ENCODE assay signal across 26 mouse cellular contexts in the genomic region with DNA sequence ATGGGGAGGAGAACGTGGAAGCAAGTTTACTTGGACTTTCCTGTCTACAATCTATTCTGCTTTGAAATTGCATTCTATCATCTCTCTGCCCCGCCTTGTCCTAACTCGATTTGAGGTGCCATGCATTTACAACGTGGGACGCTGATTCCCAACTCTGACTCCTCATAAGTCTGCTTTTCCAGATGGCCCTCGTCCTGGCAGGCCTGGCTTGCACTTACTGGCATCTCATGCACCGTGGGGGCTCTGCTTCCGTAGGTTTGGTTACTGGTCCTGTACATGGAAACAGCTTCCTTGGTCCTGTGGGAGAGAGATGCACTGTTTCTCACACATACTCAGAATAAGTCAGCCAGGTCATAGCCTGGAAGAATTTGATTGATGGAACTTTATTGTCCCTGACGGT. TPM values are rescaled to one million over a fixed set of nuclear protein-coding genes. Genes with fewer than 3 reads are reported as not detected.
"Had no signal": no experiment of that assay in that cellular context is flagged by ENCODE, and none has a peak within 500 bp of the region (broad histone marks: within the 10 kb centered on the region; RNA-seq: fewer than 3 reads in every experiment).

No protein-coding gene starts in this region.

- H3K9me3 ChIP-seq: liver, embryonic 13.5 days; liver, embryonic 15.5 days; lung, embryonic 15.5 days; megakaryocyte, embryonic 14.5 days; midbrain, embryonic 13.5 days; midbrain, embryonic 15.5 days; neural tube, embryonic 13.5 days had no signal

- ATAC-seq: liver, postnatal 0 days; lung, postnatal 0 days; midbrain, embryonic 13.5 days; midbrain, embryonic 15.5 days had no signal

- DNase-seq: liver, embryonic 13.5 days; liver, postnatal 0 days; lung, adult 2 months; lung, postnatal 14 days; lung, postnatal 36 days; retina, postnatal 1 day; right cerebral cortex, adult 18-20 months; right cerebral cortex, postnatal 25 days; right cerebral cortex, postnatal 4 days; spleen, adult 18-20 months; thymus, adult 18-20 months; thymus, postnatal 14 days; thymus, postnatal 36 days had no signal

- H3K27me3 ChIP-seq: midbrain, embryonic 15.5 days had no signal

- H3K9ac ChIP-seq: liver, embryonic 13.5 days; liver, embryonic 15.5 days; liver, postnatal 0 days; lung, embryonic 15.5 days; midbrain, embryonic 13.5 days; midbrain, embryonic 15.5 days had no signal

- H3K4me3 ChIP-seq: liver, embryonic 13.5 days; liver, embryonic 15.5 days; lung, embryonic 15.5 days; midbrain, embryonic 13.5 days; midbrain, embryonic 15.5 days; myocyte; neural tube, embryonic 13.5 days had no signal

- H3K27ac ChIP-seq: liver, embryonic 13.5 days; liver, embryonic 15.5 days; lung, embryonic 15.5 days; macrophage; midbrain, embryonic 13.5 days; midbrain, embryonic 15.5 days; neural tube, embryonic 13.5 days had no signal

- H3K4me2 ChIP-seq: liver, embryonic 13.5 days; liver, embryonic 15.5 days; midbrain, embryonic 11.5 days; midbrain, embryonic 13.5 days; midbrain, embryonic 15.5 days had no signal

RNA-seq across cellular contexts. Expression of a gene that starts 1.2 kb away (rescaled TPM):
- total RNA-seq: megakaryocyte progenitor cell, adult 5-6 weeks; neutrophil, adult 5-6 weeks had no signal
- polyA plus RNA-seq: liver, embryonic 13.5 days; liver, embryonic 15.5 days; liver, postnatal 0 days; macrophage; small intestine, adult 2 months had no signal

RNA-seq across cellular contexts. Expression of a gene that starts 18.3 kb away (rescaled TPM):
- total RNA-seq: neutrophil, adult 5-6 weeks had no signal
- polyA plus RNA-seq: myocyte had no signal

RNA-seq across cellular contexts. Expression of a gene that starts 31.8 kb away (rescaled TPM):
- total RNA-seq: megakaryocyte progenitor cell, adult 5-6 weeks; neutrophil, adult 5-6 weeks had no signal
- polyA plus RNA-seq: myocyte had no signal

RNA-seq across cellular contexts. Expression of a gene that starts 41.0 kb away (rescaled TPM):
- total RNA-seq: megakaryocyte progenitor cell, adult 5-6 weeks; neutrophil, adult 5-6 weeks had no signal
- polyA plus RNA-seq: midbrain, embryonic 11.5 days; myocyte had no signal
